Mouse (Mus musculus): ENCODE results near the gene Cdh23. TPM values are rescaled to one million over a fixed set of nuclear protein-coding genes. Genes with fewer than 3 reads are reported as not detected.

Gene Cdh23
- polyA plus RNA-seq, 1 experiment: 4.6 TPM

DNA sequence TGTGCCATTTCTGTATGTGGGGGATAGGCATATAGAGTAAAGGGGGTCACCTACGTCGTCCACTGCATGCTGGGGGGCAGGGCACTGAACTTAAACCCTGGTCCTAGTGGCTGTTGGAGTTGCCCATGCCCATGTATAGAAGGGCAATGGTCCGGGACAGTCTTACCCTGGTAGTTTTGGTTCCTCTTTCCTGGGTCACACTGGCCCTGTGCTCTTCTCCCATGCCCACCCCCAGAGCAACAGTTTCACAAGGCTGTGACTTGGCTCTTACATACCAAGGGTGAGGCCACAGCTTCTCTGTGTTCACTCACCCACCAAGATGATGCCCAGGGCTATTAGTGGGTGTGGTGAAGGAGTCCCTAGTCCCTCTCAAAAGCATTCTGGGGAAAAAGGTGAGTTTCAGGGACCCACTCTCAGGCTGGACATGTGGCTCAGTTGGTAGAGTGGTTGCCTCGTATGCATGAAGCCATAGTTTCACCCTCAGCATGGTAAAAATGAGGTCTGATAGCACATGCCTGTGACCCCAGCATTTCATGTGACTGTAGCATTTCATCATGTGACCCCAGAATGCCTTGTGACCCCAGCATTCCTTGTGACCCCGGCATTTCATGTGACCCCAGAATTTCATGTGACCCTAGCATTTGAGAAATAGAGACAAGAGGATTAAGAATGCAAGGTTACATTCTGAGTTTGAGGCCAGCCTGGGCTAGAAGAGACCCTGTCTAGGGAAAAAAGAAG, 435.6 kb downstream of the Cdh23 start:
- no peaks in the 10 kb centered on the region for H3K9me3 ChIP-seq
- peaks cover 41% of the 10 kb centered on the region for H3K4me1 ChIP-seq
- TF ChIP-seq GATA1 (IDR thresholded peaks at IDR 0.05; ENCODE audit: borderline replicate concordance, low read length): no peak
- no peak overlapping the region for H3K4me3 ChIP-seq (replicated peaks)
- no peaks in the 10 kb centered on the region for H3K36me3 ChIP-seq (replicated peaks; ENCODE audit: low read length)
- H3K27me3 ChIP-seq (replicated peaks): peaks cover 48% of the 10 kb centered on the region

DNA sequence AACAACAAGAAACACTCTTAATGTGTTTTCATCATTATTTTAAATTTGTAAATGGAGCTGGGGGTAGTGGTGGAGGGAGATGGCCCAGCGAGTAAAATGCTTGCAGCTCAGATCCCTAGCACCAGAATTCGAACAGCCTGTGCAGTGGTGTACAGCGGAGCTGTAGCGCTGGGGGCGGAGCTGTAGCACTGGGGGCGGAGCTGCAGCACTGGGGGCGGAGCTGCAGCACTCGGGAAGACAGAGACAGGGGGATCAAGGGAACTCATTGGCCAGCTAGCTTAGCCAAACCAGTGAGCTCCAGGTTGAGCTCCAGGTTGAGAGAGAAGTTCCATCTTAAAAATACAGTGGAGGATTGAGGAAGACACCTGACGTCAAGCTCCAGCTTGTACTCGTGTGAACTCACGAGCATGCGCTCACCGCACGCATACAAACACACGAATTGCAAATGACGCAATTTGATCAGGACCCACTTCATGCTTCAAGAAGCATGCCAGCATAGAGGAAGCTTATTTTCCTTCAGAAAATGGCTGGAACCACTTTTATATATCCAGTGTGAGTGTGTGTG, 438.9 kb downstream of the Cdh23 start:
- TF ChIP-seq FLI1 (IDR thresholded peaks at IDR 0.05; ENCODE audit: low read length): no peak
- TF ChIP-seq GATA1 (IDR thresholded peaks at IDR 0.05; ENCODE audit: borderline replicate concordance, low read length): no peak
- H3K4me3 ChIP-seq (replicated peaks): no peak overlapping the region
- peaks cover 28% of the 10 kb centered on the region for H3K4me1 ChIP-seq
- H3K9me3 ChIP-seq: no peaks in the 10 kb centered on the region
- no peaks in the 10 kb centered on the region for H3K36me3 ChIP-seq (replicated peaks; ENCODE audit: low read length)
- peaks cover 50% of the 10 kb centered on the region for H3K27me3 ChIP-seq (replicated peaks)

DNA sequence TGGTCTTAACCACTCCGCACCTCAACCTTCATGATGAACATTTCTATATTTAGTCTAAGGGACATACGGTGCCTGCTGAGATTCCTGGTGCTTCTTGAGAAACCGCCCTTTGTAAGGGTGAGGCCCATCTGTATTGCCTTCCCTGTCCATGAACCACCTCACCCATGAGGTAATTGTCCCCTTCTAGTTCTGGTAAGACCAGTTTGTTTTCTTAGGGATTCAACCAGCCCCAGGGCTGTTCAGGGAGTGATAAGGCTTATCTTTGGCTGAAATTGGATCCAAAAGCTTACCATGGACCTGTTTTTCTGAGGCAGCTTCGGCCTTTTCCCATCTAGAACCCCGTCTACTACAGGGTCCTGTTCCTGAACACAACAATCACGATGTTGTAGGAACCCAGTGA, 440.2 kb downstream of the Cdh23 start:
- Histone ChIP-seq H3K36me3 (replicated peaks; ENCODE audit: low read length) (no peaks in the 10 kb centered on the region), H3K4me1 (peaks cover 19% of the 10 kb centered on the region; the same call in 1 of the 2 replicates), H3K4me3 (replicated peaks) (no peak overlapping the region), H3K27me3 (replicated peaks) (peaks cover 53% of the 10 kb centered on the region), H3K9me3 (no peaks in the 10 kb centered on the region)
- TF ChIP-seq FLI1 (IDR thresholded peaks at IDR 0.05; ENCODE audit: low read length) (no peak), GATA1 (IDR thresholded peaks at IDR 0.05; ENCODE audit: borderline replicate concordance, low read length) (no peak)

Other genes with a start within 250 kb of the Cdh23 start
- 1.1 and 1.6 TPM in 2 replicates for gene Slc29a3, start 56.3 kb upstream of the Cdh23 start, polyA plus RNA-seq (2012; ENCODE audit: insufficient read depth, low replicate concordance)
- gene Unc5b, start 135.1 kb upstream of the Cdh23 start, polyA plus RNA-seq (2012; ENCODE audit: insufficient read depth, low replicate concordance): 0.02 TPM in 1 of 2 replicates, not detected in the other